Mouse (Mus musculus) forebrain, embryonic 10.5 days (tissue): ENCODE results near the gene Chad. TPM values are rescaled to one million over a fixed set of nuclear protein-coding genes. Genes with fewer than 3 reads are reported as not detected.

ENCODE experiments used
- DNase-seq: peaks from one replicate; pipeline ENCODE4 v3.0.0-alpha.2; 2017; ENCODE audit warnings: low spot score; ENCODE audit errors: extremely low spot score
- H3K27ac ChIP-seq: fragments of 300-500 bp; sonication (generic); 2 replicates; pipeline ENCODE4 v1.5.1; 2016; ENCODE audit warnings: mild to moderate bottlenecking
- H3K27me3 ChIP-seq: fragments of 300-500 bp; sonication (generic); 2 replicates; pipeline ENCODE4 v1.6.1; 2016; ENCODE audit warnings: mild to moderate bottlenecking; ENCODE audit not compliant: poor library complexity, severe bottlenecking
- H3K36me3 ChIP-seq: fragments of 300-500 bp; sonication (generic); replicated peaks from 2 replicates; pipeline ENCODE4 v1.6.1; 2016; ENCODE audit warnings: mild to moderate bottlenecking, moderate library complexity
- H3K4me1 ChIP-seq: fragments of 300-500 bp; sonication (generic); 2 replicates; pipeline ENCODE4 v1.6.1; 2016
- H3K4me3 ChIP-seq: fragments of 300-500 bp; sonication (generic); 2 replicates; pipeline ENCODE4 v1.5.1; 2016; ENCODE audit warnings: mild to moderate bottlenecking, moderate library complexity
- H3K9me3 ChIP-seq: fragments of 300-500 bp; sonication (generic); 2 replicates; pipeline ENCODE4 v1.6.1; 2016; ENCODE audit warnings: mild to moderate bottlenecking, moderate library complexity
- WGBS: fragments of 180-500 bp; shearing (Covaris S2); methylation state at CpG from one replicate; pipeline ENCODE4 v1.1.7; 2016; 5-methylcytosine and 5-hydroxymethylcytosine counted together
- polyA plus RNA-seq: library from polyadenylated mRNA; unstranded; fragments of >200 nt; fragmentation: Nextera tagmentation; extraction: Ambion mirVana; gene quantifications from 2 replicates; pipeline ENCODE4 v1.2.1, GENCODE M21; 2016

Gene Chad
- polyA plus RNA-seq, 1 experiment from 2014 or later, result 0.09 TPM

DNA sequence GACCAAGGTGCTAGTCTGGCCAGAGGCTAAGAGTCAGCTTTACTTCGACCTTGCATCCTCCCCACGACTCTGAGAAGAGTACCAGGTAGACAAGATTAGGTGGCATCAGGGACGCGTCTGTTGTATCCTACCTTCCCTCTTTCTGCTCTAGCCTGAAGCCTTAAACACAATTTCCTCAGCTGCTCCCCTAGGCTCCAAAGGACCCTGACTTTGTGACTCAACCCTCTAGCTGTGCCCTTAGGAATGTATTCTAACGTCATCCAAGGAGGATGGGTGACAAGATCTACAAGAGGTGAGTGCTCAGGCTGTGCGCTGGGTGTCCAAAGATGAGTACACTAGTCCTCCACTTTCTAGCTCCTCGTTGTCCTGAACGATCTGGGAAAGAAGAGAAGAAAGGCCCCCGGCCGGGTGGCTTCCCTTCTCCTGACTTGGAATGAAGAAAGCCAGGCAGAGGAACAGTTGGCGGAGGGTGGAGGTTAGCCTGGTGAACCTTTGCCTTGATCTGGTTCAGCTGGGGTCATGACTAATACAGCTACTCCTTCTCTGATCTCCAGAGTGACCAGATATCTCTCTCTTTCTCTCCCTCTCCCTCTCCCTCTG is 37.6 kb downstream of the Chad start:
- no peaks in the 10 kb centered on the region for H3K9me3 ChIP-seq
- peaks cover 23% of the 10 kb centered on the region for H3K27me3 ChIP-seq
- H3K27ac ChIP-seq, result peak overlapping the region; percentile 88
- H3K4me1 ChIP-seq, result peaks cover 29% of the 10 kb centered on the region
- 66% methylated on average over 11 of the region's 11 CpGs for WGBS
- H3K36me3 ChIP-seq, result no peaks in the 10 kb centered on the region; the same call in 1 of the 2 replicates
- no peak for DNase-seq
- peak overlapping the region; percentile 59 for H3K4me3 ChIP-seq

- 67% methylated on average over 4 of the region's 4 CpGs for WGBS
- no peak overlapping the region for H3K4me3 ChIP-seq
- H3K36me3 ChIP-seq, result no peaks in the 10 kb centered on the region
- DNase-seq, result no peak
- peaks cover 9% of the 10 kb centered on the region; the same call in 1 of the 2 replicates for H3K27me3 ChIP-seq
- peaks cover 4% of the 10 kb centered on the region; the same call in 1 of the 2 replicates for H3K4me1 ChIP-seq
- no peaks in the 10 kb centered on the region for H3K9me3 ChIP-seq
- no peak overlapping the region for H3K27ac ChIP-seq
Measured at GRCm38 (mm10) chr11:94610744-94611740, 46.2 kb downstream of the Chad start.

GRCm38 (mm10) chr11:94614603-94615002 is 49.8 kb downstream of the Chad start:
- Histone ChIP-seq H3K27me3 (peaks cover 12% of the 10 kb centered on the region; the same call in 1 of the 2 replicates), H3K4me1 (peaks cover 4% of the 10 kb centered on the region; the same call in 1 of the 2 replicates), H3K9me3 (no peaks in the 10 kb centered on the region), H3K4me3 (no peak overlapping the region), H3K27ac (no peak overlapping the region), H3K36me3 (no peaks in the 10 kb centered on the region)
- WGBS, result 88% methylated on average over 4 of the region's 4 CpGs
- DNase-seq, result no peak

DNA sequence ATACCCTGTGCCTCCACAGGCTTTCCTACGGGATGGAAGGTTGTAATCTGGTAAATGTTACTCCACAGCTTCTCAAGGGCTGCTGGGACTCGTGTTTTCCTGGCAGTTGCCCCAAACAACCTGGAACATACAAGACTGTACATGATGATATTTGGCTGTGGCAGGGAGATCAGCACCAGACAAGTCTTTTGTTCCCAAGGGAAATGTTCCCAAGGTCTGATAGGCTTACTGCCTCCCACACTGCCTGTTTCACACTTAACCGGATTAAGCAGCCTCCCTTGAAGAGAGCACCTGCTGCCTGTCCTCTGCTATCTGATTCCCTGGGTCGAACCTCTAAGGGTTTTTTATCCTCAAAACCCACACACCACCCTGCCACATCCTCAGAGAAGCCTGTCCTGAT is 50.6 kb downstream of the Chad start:
- H3K27me3 ChIP-seq, result peaks cover 12% of the 10 kb centered on the region; the same call in 1 of the 2 replicates

DNA sequence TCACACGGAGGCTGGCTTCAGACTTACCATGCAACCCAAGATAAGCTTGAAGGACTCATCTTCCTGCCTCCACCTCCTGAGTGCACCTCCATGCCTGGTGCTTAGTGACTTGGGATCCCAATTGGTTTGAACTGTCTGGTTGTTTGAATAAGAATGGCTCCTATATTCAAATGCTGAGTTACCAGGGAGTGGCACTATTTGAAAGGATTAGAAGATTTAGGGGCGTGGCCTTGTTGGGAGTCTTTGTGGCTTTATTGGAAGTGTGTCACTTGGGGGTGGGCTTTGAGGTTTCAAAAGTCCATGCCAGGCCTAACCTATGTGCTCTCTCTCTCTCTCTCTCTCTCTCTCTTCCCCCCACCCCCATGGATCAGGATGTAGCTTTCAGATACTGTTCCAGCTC is 52.8 kb downstream of the Chad start:
- Histone ChIP-seq H3K27ac (no peak overlapping the region), H3K4me3 (no peak overlapping the region), H3K36me3 (no peaks in the 10 kb centered on the region), H3K27me3 (peaks cover 12% of the 10 kb centered on the region; the same call in 1 of the 2 replicates), H3K4me1 (peaks cover 4% of the 10 kb centered on the region; the same call in 1 of the 2 replicates), H3K9me3 (no peaks in the 10 kb centered on the region)
- DNase-seq, result no peak
- 89% methylated on average over 2 of the region's 2 CpGs for WGBS

More for the DNA sequence above, 50.6 kb downstream of the Chad start:
- Histone ChIP-seq H3K9me3 (no peaks in the 10 kb centered on the region), H3K4me1 (peaks cover 4% of the 10 kb centered on the region; the same call in 1 of the 2 replicates), H3K36me3 (no peaks in the 10 kb centered on the region), H3K4me3 (no peak overlapping the region), H3K27ac (no peak overlapping the region)
- no peak for DNase-seq
- 25% methylated on average over 4 of the region's 4 CpGs for WGBS

Other genes starting within 250 kb of the Chad start
- 113 and 129 TPM in 2 replicates for gene Luc7l3, start 243.1 kb upstream of the Chad start, polyA plus RNA-seq
- 10.3 and 11.4 TPM in 2 replicates for gene Ankrd40, start 237.0 kb upstream of the Chad start, polyA plus RNA-seq
- 0.12 and 0.22 TPM in 2 replicates for gene Abcc3, start 172.1 kb upstream of the Chad start, polyA plus RNA-seq
- 7.0 and 8.3 TPM in 2 replicates for gene Cacna1g, start 90.8 kb upstream of the Chad start, polyA plus RNA-seq
- gene Spata20, start 78.9 kb upstream of the Chad start, polyA plus RNA-seq, result not detected in 2 replicates
- 1.6 and 2.0 TPM in 2 replicates for gene Epn3, start 65.1 kb upstream of the Chad start, polyA plus RNA-seq
- 3.4 and 4.5 TPM in 2 replicates for gene Mycbpap, start 43.3 kb upstream of the Chad start, polyA plus RNA-seq
- gene Rsad1, start 15.8 kb upstream of the Chad start, polyA plus RNA-seq, result 3.7 and 5.6 TPM in 2 replicates
- gene Acsf2, start 36.8 kb downstream of the Chad start, polyA plus RNA-seq, result 3.7 TPM in 2 replicates
- 283 and 286 TPM in 2 replicates for gene Lrrc59, start 64.7 kb downstream of the Chad start, polyA plus RNA-seq
- gene Mrpl27, start 88.7 kb downstream of the Chad start, polyA plus RNA-seq, result 135 and 142 TPM in 2 replicates
- 69.6 and 79.1 TPM in 2 replicates for gene Eme1, start 88.9 kb downstream of the Chad start, polyA plus RNA-seq
- 14.4 and 15.2 TPM in 2 replicates for gene Xylt2, start 112.5 kb downstream of the Chad start, polyA plus RNA-seq
- gene Gm11541, start 139.5 kb downstream of the Chad start, polyA plus RNA-seq, result not detected in 2 replicates
- gene Cdc34b, start 176.7 kb downstream of the Chad start, polyA plus RNA-seq, result 0.20 and 0.26 TPM in 2 replicates
- gene Tmem92, start 217.7 kb downstream of the Chad start, polyA plus RNA-seq, result not detected in 2 replicates